Mouse (Mus musculus) forebrain, embryonic 11.5 days (tissue): ENCODE measurements around the gene 2410131K14Rik. TPM values are rescaled to one million over a fixed set of nuclear protein-coding genes. Genes with fewer than 3 reads are reported as not detected.

ENCODE experiments used
- ATAC-seq: fragments of 200-750 bp; cut with Nextera tagmentation; replicated peaks from 2 replicates; pipeline ENCODE4 v1.8.0; 2017; ENCODE audit warnings: moderate TSS enrichment; ENCODE audit not compliant: low FRiP score
- DNase-seq: peaks from one replicate; pipeline ENCODE4 v3.0.0-alpha.2; 2017; ENCODE audit warnings: low spot score
- H3K27ac ChIP-seq: fragments of 300-500 bp; sonication (generic); 2 replicates; pipeline ENCODE4 v1.5.1; 2014; ENCODE audit warnings: low read depth, low read length
- H3K27me3 ChIP-seq: fragments of 300-500 bp; sonication (generic); 2 replicates; pipeline ENCODE4 v1.6.1; 2014; ENCODE audit warnings: mild to moderate bottlenecking, low read length, mixed read lengths; ENCODE audit not compliant: control insufficient read depth, insufficient read depth
- H3K36me3 ChIP-seq: fragments of 300-500 bp; sonication (generic); 2 replicates; pipeline ENCODE4 v1.6.1; 2014; ENCODE audit warnings: mild to moderate bottlenecking, low read length, moderate library complexity, mixed read lengths; ENCODE audit not compliant: control insufficient read depth, insufficient read depth
- H3K4me1 ChIP-seq: fragments of 300-500 bp; sonication (generic); replicated peaks from 2 replicates; pipeline ENCODE4 v1.6.1; 2014; ENCODE audit warnings: low read length, mixed read lengths; ENCODE audit not compliant: control insufficient read depth, insufficient read depth
- H3K4me2 ChIP-seq: fragments of 300-500 bp; sonication (generic); 2 replicates; pipeline ENCODE4 v1.6.1; 2014; ENCODE audit warnings: low read depth, mild to moderate bottlenecking, low read length, moderate library complexity, mixed read lengths; ENCODE audit not compliant: severe bottlenecking
- H3K4me3 ChIP-seq: fragments of 300-500 bp; sonication (generic); 2 replicates; pipeline ENCODE4 v1.5.1; 2014; ENCODE audit warnings: low read depth, low read length
- H3K9ac ChIP-seq: fragments of 300-500 bp; sonication (generic); 2 replicates; pipeline ENCODE4 v1.6.1; 2014; ENCODE audit warnings: low read length
- H3K9me3 ChIP-seq: fragments of 300-500 bp; sonication (generic); 2 replicates; pipeline ENCODE4 v1.6.1; 2016; ENCODE audit warnings: low read length, mixed read lengths; ENCODE audit not compliant: control insufficient read depth
- WGBS: fragments of 180-500 bp; shearing (Covaris S2); extraction: QIAGEN DNeasy Blood & Tissue Kit; methylation state at CpG from one replicate; pipeline ENCODE4 v1.1.7; 2014; 5-methylcytosine and 5-hydroxymethylcytosine counted together
- polyA plus RNA-seq: library from polyadenylated mRNA; unstranded; fragments of >200 nt; fragmentation: Nextera tagmentation; extraction: Ambion mirVana; gene quantifications from 2 replicates; pipeline ENCODE4 v1.2.1, GENCODE M21; 2014

The 2410131K14Rik gene
- polyA plus RNA-seq, 1 experiment from 2014 or later: 11.8 TPM

DNA sequence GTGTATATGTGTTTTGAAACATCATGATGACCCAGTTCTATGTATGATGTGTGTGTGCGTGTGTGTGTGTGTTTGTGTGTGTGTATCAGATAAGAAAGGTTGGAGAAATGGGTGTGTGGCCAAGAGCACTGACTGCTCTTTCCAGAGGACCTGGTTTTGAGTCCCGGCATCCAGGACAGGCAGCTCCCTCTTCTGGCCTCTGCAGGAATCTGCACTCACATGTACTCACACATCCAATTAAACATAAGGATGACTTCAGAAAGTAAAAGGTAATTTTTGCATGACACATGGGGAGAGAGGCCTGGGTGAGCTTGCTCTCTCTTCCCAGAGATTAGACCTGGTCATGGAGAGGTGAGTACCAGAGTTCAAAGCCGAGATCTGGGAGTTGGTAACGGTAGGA, 12.0 kb downstream of the 2410131K14Rik start:
- Histone ChIP-seq H3K27me3 (no peaks in the 10 kb centered on the region), H3K4me3 (no peak overlapping the region), H3K9ac (no peak overlapping the region), H3K4me2 (no peak overlapping the region), H3K4me1 (no peaks in the 10 kb centered on the region), H3K9me3 (no peaks in the 10 kb centered on the region), H3K27ac (no peak overlapping the region), H3K36me3 (peaks cover 6% of the 10 kb centered on the region; the same call in 1 of the 2 replicates)
- WGBS: 89% methylated on average over 4 of the region's 4 CpGs
- ATAC-seq (no peak), DNase-seq (no peak)

DNA sequence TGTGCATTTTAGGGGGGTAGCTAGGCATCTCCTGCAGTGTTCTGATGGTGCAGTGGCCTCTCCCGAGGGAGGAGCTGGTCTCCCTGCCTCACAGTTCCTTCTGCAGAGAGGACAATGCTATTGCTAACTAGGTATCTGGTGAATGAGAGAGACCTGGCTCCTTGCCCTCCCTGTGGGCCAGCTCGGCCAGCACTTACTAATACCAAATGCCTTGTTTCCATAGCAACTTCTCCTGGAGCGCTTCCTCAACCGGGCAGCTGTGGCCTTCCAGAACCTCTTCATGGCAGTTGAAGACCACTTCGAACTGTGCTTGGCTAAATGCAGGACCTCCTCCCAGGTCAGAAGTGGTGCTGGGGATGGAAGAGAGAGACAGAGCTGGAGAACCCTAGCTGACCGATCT, 14.1 kb downstream of the 2410131K14Rik start:
- DNase-seq (no peak), ATAC-seq (no peak)
- H3K9me3 ChIP-seq: no peaks in the 10 kb centered on the region
- H3K4me1 ChIP-seq: no peaks in the 10 kb centered on the region
- no peak overlapping the region for H3K4me2 ChIP-seq
- H3K27me3 ChIP-seq: no peaks in the 10 kb centered on the region
- H3K36me3 ChIP-seq: peaks cover 6% of the 10 kb centered on the region; the same call in 1 of the 2 replicates
- no peak overlapping the region for H3K4me3 ChIP-seq
- H3K27ac ChIP-seq: no peak overlapping the region
- WGBS: 67% methylated on average over 6 of the region's 6 CpGs
- no peak overlapping the region for H3K9ac ChIP-seq

DNA sequence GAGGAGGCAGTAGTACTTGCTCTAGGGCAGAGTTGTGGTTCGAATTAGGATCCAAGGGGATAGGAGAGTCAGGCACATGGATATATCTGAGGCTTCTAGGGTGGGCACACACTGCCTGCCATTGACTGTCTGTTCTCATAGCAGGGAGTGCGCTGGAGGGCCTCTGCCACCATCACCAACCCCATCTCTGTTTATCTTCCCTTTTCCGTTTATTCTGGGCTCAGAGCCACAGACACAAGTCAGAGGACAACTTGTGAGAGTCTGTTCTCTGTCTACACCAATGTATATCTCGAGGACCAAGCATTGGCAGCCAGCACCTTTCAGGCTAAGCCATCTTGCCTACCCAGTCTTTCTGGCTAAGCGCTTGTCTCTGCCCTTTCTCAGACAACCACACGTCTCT, 14.6 kb downstream of the 2410131K14Rik start:
- H3K4me2 ChIP-seq: no peak overlapping the region
- WGBS: 86% methylated on average over 6 of the region's 6 CpGs
- H3K4me3 ChIP-seq: no peak overlapping the region
- no peak overlapping the region for H3K9ac ChIP-seq
- DNase-seq (no peak), ATAC-seq (no peak)
- H3K27me3 ChIP-seq: no peaks in the 10 kb centered on the region
- H3K36me3 ChIP-seq: peaks cover 6% of the 10 kb centered on the region; the same call in 1 of the 2 replicates
- no peaks in the 10 kb centered on the region for H3K4me1 ChIP-seq
- H3K27ac ChIP-seq: no peak overlapping the region
- no peaks in the 10 kb centered on the region for H3K9me3 ChIP-seq

DNA sequence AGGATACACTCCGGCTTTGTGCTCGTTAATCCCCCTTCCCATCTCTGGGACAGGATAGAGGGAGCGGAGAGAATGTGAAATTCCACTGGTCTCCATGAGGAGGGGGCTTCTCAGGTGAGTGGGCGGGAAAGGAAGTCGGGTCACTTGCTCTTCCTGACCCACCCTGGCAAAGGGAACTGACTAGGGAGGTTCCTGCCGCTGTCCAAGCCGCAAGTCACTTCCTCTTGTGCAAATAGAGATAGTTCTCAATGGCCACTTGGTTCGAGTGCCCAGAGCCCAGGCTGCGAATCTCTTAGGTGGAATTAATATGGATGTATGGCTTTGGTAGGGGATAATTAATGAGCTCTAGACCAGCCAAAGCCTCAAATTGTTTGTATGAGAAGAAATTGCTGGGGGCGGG, 15.0 kb downstream of the 2410131K14Rik start:
- 88% methylated on average over 10 of the region's 10 CpGs for WGBS
- Histone ChIP-seq H3K9me3 (no peaks in the 10 kb centered on the region), H3K27ac (no peak overlapping the region), H3K4me3 (no peak overlapping the region), H3K36me3 (peaks cover 6% of the 10 kb centered on the region; the same call in 1 of the 2 replicates), H3K27me3 (no peaks in the 10 kb centered on the region), H3K4me2 (no peak overlapping the region), H3K4me1 (no peaks in the 10 kb centered on the region), H3K9ac (no peak overlapping the region)
- ATAC-seq: no peak
- DNase-seq: no peak

DNA sequence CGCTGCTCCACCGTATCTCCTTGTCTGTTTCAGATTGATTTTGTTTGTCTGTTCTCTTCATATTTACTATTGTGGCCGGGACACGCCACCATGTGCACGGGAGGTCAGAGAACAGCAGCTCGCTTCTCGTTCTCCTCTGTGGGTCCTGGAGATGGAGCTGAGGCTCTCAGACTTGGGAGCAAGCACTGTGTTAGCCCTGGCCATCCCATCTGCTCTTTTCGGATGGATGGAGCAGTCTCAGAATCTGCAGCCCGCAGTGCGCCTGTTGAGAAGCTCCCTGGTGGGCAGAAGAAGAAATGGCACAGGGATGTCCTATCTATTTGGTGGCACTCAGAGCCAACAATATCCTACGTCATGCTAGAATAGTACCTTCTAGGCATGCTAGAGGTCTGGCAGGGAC, 15.6 kb downstream of the 2410131K14Rik start:
- no peaks in the 10 kb centered on the region for H3K27me3 ChIP-seq
- ATAC-seq (no peak), DNase-seq (no peak)
- no peak overlapping the region for H3K4me2 ChIP-seq
- 93% methylated on average over 11 of the region's 11 CpGs for WGBS
- H3K27ac ChIP-seq: no peak overlapping the region
- no peaks in the 10 kb centered on the region for H3K9me3 ChIP-seq
- no peaks in the 10 kb centered on the region for H3K4me1 ChIP-seq
- peaks cover 6% of the 10 kb centered on the region; the same call in 1 of the 2 replicates for H3K36me3 ChIP-seq
- no peak overlapping the region for H3K9ac ChIP-seq
- H3K4me3 ChIP-seq: no peak overlapping the region

DNA sequence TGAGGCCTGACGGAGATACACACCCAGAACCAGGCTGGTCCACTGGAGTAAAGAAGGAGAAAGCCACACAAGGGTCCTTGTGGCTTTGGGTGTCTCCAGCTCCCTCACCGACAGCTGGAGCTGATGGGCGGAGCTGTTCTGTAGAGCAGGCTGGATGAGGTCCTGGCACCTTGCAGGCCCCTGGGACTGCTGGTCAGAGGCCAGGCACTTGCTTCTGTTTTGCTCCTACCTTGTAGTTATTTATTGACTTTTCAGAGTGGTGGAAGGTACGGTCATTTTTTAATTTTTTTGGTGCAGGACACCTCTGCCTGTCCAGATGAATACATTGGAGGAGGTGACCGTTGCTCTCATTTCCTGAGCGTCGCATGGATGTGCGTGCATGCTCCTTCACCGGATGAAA, 16.2 kb downstream of the 2410131K14Rik start:
- Histone ChIP-seq H3K36me3 (peaks cover 6% of the 10 kb centered on the region; the same call in 1 of the 2 replicates), H3K4me3 (no peak overlapping the region), H3K27me3 (no peaks in the 10 kb centered on the region), H3K4me2 (no peak overlapping the region), H3K4me1 (no peaks in the 10 kb centered on the region), H3K27ac (no peak overlapping the region), H3K9me3 (no peaks in the 10 kb centered on the region), H3K9ac (no peak overlapping the region)
- ATAC-seq (no peak), DNase-seq (no peak)
- WGBS: 96% methylated on average over 9 of the region's 9 CpGs

DNA sequence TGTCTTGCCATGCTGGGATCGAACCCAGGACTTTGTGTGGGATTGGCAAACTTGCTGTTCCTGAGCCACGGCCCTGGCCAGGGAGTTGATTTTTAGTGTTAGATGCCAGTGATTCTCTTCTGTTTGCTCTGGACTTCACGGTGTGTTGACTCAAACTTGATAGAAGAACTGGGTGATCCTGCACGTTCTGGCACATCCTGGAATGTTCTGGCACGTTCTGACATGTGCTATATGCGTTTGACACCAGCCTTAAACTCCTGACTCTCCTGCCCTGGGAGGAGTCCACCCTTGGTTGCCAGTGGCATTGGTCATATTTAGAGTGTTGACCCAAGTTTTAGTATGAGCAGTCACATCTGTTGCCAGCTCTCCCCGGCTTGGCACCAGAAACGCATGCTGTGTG, 17.4 kb downstream of the 2410131K14Rik start:
- H3K4me2 ChIP-seq: no peak overlapping the region
- no peak overlapping the region for H3K27ac ChIP-seq
- no peaks in the 10 kb centered on the region for H3K9me3 ChIP-seq
- H3K27me3 ChIP-seq: no peaks in the 10 kb centered on the region
- no peak overlapping the region for H3K4me3 ChIP-seq
- no peak overlapping the region for H3K9ac ChIP-seq
- H3K4me1 ChIP-seq: no peaks in the 10 kb centered on the region
- WGBS: 92% methylated on average over 8 of the region's 8 CpGs
- ATAC-seq (no peak), DNase-seq (no peak)
- H3K36me3 ChIP-seq: peaks cover 3% of the 10 kb centered on the region; the same call in 1 of the 2 replicates

DNA sequence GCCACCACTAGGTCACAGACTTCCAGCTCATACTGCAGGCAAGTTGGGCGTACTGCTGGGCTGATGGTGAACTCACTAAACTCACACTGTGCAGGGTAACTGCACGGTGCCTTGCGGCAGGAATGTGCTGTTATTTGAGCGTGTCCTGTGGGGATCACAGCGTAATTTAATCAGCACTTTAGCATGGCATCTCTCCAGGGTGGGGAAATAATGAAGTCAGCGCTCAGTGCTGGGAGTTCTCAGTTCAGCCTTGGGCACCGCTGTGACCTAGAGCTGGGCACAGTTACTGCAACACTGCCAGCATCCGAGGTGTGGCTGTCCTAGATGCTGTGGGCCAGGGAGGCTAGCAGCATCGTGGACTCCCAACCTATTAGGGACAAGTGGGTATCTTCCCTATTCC, 19.3 kb downstream of the 2410131K14Rik start:
- Histone ChIP-seq H3K4me1 (no peaks in the 10 kb centered on the region), H3K36me3 (peaks cover 3% of the 10 kb centered on the region; the same call in 1 of the 2 replicates), H3K4me3 (no peak overlapping the region), H3K9ac (no peak overlapping the region), H3K4me2 (no peak overlapping the region), H3K9me3 (no peaks in the 10 kb centered on the region), H3K27me3 (no peaks in the 10 kb centered on the region), H3K27ac (no peak overlapping the region)
- 86% methylated on average over 9 of the region's 9 CpGs for WGBS
- DNase-seq: no peak
- no peak for ATAC-seq

DNA sequence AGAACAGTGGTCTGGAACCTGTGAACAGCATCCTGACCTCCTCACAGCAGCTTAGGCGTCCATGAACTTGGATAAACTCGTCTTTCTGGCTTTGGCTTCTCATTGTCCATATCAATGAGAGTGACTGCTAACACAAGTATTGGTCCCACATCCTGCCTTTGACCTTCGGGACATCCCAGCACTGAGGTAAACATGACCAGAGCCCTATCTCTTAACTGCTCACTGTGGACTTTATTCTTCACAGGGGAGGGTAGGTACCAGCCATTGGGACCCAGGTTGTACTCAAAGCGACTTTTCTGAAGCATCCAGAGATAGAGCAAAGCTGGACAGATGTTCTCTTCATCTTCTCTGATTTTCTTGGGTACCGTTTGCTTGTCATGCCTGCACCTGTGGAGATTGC, 20.3 kb downstream of the 2410131K14Rik start:
- Histone ChIP-seq H3K9ac (no peak overlapping the region), H3K4me3 (no peak overlapping the region), H3K36me3 (no peaks in the 10 kb centered on the region; the same call in 1 of the 2 replicates), H3K9me3 (no peaks in the 10 kb centered on the region), H3K27me3 (peaks cover 4% of the 10 kb centered on the region; the same call in 1 of the 2 replicates), H3K4me1 (0 out of 2 replicates have a peak, but pooled peaks cover 2% of the 10 kb centered on the region), H3K4me2 (no peak overlapping the region), H3K27ac (no peak overlapping the region)
- WGBS: 88% methylated on average over 5 of the region's 5 CpGs
- DNase-seq (no peak), ATAC-seq (no peak)
